Mouse (Mus musculus) left cerebral cortex, adult 2 months (tissue): ENCODE results near the gene Deup1. TPM values are rescaled to one million over a fixed set of nuclear protein-coding genes. Genes with fewer than 3 reads are reported as not detected.

Experiments used
- DNase-seq, 2 experiments: peaks; one replicate each; pipeline ENCODE4 v3.0.0; 2021 to 2022; ENCODE audit warnings: low spot score in 2 of 2, mixed read lengths in 1 of 2; ENCODE audit errors: extremely low spot score in 1 of 2
- H3K27ac ChIP-seq: fragments of 200-600 bp; 2 replicates; pipeline ENCODE4 v1.8.1; 2022
- H3K4me3 ChIP-seq: fragments of 200-600 bp; 2 replicates; pipeline ENCODE4 v1.8.1; 2022
- CTCF ChIP-seq: fragments of 200-600 bp; IDR thresholded peaks from 2 replicates; pipeline ENCODE4 v1.8.1; 2022; ENCODE audit warnings: antibody characterized with exemption, mild to moderate bottlenecking, moderate library complexity
- intact Hi-C: fragments of 180-260 bp; cut with DNase I; formaldehyde crosslinking; loops from one replicate; pipeline ENCODE4 v1.15.1; 2025
- total RNA-seq, 2 experiments: library from RNA; stranded (reverse); gene quantifications; 2 replicates each; pipeline ENCODE4 v1.2.3; 2021

The Deup1 gene
- total RNA-seq, 2 experiments from 2014 or later, result 0.35 to 0.45 TPM

DNA sequence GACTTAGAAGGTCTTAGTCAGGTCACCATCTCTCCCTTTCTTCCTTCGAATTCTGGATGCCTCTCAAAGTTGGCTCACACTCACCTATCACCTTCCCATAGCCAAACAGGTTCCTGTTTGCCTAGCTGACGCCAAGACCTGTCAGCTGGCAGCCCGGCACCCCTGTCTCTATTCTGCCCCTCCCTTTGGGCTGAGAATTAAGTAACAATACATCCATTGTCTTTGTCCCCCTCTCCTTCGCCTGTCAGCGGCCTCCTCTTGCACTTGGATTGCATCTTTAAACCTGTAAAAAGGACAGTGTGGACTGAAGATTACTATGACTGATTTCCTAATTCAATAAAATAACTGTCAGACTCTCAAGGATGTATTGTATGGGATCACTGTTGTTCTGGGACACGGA, 99.9 kb downstream of the Deup1 start:
- DNase-seq, result no peak
- intact Hi-C loops, result no loop called here
- Histone ChIP-seq H3K27ac (no peak overlapping the region), H3K4me3 (no peak overlapping the region)
- TF ChIP-seq CTCF, result no peak

DNA sequence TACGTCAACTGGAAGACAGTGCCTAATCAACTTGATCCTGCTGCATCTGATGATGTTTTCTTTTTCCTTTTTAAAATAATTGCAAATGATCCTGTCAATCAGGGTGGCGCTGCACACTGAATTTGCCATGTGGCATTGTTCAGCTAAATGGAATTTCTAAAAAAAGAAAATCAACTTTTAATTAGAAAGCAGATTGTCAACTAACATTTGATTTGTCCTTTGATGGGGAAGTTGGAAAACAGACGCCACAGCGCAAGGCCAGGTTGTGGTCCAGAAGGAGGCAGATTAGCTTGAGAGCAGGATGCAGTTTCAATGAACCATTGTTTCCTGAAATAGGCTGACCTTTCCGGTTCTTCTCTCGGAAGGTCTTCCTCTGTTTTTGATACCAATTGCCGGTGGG, 101.2 kb downstream of the Deup1 start:
- TF ChIP-seq CTCF, result no peak
- H3K4me3 ChIP-seq, result no peak overlapping the region
- H3K27ac ChIP-seq, result no peak overlapping the region
- intact Hi-C loops, result no loop called here
- DNase-seq, result no peak

DNA sequence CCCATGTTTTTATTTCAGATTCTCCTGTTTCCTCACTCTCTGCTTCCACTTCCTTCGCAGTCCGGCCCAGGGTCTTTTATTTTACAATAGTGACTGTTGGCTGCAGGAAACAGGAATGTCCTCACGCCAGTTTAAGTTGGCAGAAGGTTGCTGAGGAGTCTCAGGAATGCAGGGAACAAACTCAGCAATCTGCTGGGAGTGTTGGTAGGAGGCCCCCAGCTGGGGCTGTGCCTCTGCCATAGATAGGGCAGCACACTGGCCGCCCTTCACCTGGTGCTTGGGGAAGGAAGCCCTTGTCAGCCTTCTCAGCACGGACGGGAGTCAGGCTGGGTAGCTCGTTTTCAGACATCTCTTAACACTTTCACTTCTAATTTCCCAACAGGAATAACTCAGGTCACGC, 102.5 kb downstream of the Deup1 start:
- no peak overlapping the region for H3K27ac ChIP-seq
- no peak for DNase-seq
- no peak overlapping the region for H3K4me3 ChIP-seq
- intact Hi-C loops, result no loop called here
- TF ChIP-seq CTCF, result no peak

DNA sequence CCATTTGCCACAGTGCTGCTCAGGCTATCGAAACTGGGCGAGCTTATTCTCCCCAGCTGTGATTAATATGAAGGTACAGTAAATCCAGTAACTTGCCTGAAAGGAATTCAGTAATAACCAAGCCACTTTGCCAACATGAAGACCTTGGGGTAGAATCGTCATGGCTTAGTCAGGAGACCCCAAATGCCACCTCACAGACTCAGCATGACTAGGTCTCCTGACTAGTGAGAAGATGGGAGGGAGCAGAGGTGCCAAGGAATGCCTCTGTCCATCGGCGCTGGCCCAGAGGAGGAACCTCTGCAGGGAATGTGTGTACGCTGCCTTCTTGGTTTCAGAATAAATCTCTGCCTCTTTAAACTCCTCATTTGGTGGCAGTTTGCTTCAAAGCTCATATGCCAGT, 104.1 kb downstream of the Deup1 start:
- intact Hi-C loops, result no loop called here

DNA sequence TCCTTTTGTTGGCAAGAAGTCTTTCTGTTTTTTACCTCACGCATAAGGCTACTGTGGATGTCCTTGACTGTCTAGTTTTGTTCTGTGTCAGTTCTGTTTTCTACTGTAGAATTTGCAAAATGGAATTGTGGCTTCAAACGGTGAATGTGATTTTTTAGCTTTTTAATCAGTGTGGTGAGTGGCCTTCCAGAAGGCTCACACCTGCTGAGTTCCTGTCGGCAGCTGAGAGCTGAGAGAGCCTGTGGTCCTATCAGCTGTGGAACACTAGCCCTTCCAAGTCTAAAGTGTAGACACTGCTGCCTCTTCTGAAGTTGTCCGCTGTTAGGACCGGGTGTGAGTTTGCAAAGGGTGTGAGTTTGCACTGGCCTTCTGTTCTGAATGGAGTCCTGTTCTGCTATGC, 104.8 kb downstream of the Deup1 start:
- Histone ChIP-seq H3K27ac (no peak overlapping the region), H3K4me3 (no peak overlapping the region)
- TF ChIP-seq CTCF, result no peak
- intact Hi-C loops, result no loop called here
- no peak for DNase-seq

More for the DNA sequence above, 104.1 kb downstream of the Deup1 start:
- Histone ChIP-seq H3K27ac (no peak overlapping the region), H3K4me3 (no peak overlapping the region)
- TF ChIP-seq CTCF, result no peak
- DNase-seq, result no peak

DNA sequence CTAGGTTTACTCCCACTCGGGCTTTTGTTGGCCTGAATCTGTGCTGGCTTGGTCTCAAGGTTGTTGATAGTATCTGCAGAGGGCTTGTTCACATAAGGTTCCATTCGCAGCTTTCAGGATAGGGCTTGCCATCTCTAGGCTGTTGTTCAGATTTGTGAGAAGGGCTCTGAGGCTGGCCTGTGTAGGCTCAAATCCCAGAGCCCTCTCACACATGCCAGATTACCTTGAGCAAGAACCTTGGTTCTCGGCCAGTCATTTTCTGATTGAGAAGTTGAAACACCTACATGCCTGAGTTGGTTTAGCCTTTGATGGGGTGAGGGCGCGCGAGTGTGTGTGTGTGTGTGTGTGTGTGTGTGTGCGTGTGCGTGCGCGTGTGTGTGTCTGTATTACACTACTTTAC, 105.4 kb downstream of the Deup1 start:
- no peak overlapping the region for H3K27ac ChIP-seq
- H3K4me3 ChIP-seq, result no peak overlapping the region
- intact Hi-C loops, result no loop called here
- TF ChIP-seq CTCF, result no peak
- no peak for DNase-seq

DNA sequence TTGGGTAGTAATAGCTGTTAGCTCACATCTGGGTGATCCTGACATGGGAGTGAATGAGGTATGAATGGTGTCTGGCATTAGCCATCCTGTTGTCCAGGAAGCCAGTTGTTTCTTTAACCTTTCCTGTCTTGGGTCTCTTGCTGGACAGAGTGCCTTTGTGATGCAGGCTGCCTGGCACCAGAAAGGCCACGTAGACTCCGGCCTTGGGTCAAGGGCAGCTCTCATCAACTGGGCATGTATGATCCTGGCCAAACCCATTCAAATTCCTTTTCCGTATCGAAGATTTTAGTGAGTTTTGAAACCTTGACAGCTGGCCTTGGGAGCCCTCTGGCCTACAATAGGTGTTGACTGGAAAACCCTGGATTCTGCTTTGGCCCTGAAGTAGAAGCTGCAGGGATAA, 109.8 kb downstream of the Deup1 start:
- H3K4me3 ChIP-seq, result no peak overlapping the region
- no peak for DNase-seq
- intact Hi-C loops, result no loop called here
- no peak overlapping the region for H3K27ac ChIP-seq
- TF ChIP-seq CTCF, result no peak

DNA sequence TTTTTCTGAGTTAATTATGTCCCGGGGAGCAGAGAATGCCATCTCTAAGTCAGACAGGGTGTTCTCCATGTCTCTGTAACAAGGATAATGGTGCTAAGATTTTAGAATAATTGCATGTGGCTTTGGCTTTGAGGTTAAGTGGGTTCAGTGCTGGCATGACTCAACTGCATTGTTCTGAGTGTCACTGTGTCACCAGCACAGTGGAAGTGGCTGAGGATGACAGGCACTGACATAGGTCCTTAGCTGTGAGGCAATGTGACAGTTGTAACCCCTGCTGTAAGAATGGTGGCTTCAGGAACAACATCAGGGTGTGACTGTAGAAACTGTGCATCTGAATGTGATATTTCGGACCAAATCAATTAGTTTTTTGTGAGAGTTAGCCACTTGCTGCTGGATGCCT, 111.7 kb downstream of the Deup1 start:
- DNase-seq, result no peak
- no peak overlapping the region for H3K27ac ChIP-seq
- TF ChIP-seq CTCF, result no peak
- intact Hi-C loops, result no loop called here
- no peak overlapping the region for H3K4me3 ChIP-seq

DNA sequence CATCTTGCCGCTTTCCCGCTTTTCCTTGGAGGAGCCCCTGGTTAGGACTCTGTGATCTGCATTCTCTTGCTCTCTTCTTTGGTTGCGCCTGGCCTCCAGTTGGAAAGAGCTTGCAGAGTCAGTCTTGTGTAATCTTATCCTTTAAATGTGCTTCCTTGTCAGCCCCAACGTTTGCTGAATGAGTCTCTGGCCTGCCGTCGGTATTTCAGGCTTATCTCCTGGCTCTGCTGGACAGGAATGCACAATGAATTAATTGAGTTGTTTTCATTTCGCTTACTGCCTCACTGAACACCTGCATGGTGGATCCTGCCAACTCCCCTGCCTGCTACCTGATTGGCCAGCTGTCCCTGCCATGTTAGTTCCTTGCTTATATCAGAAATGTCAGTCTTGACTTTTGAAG, 114.8 kb downstream of the Deup1 start:
- no peak for TF ChIP-seq CTCF
- DNase-seq, result no peak
- H3K4me3 ChIP-seq, result no peak overlapping the region
- intact Hi-C loops, result no loop called here
- H3K27ac ChIP-seq, result no peak overlapping the region

DNA sequence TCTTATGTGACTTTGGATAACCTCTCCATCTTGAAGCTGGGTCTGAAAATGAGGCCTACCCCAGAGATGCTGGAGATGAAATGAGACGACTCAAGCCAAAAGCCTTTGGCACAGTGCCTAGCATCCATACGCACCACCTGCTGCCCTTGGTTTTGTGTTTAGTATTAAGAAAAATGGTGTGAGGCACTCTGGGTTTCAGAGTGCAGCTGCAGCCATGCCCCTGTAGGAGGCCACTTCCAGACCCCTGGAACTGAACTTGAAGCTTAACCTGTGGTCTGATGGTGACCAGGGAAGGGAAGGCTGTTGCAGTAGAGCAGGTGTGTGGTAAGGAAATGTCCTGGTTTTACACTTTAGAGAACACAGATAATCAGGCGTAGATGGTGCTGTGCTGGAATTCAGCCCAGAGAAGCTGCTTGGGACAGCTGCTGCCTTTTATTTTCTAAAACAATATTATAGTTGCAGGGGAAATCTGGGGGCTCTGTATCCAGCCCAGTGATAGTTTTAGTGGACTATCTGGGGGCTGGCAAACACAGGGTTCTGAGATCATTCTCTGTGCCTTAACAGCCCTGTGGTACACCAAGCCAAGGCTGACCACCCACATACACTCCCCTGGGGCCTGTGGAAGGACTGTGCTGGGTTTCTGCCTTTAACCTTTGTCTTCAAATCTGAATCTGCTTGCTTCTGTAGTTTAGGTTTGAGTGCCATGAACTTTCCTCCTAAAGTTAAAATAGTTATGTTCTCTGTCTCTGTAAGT, 117.0 kb downstream of the Deup1 start:
- intact Hi-C loops, result no loop called here
- no peak for DNase-seq
- H3K4me3 ChIP-seq, result no peak overlapping the region
- no peak overlapping the region for H3K27ac ChIP-seq
- TF ChIP-seq CTCF, result no peak

Other genes starting within 250 kb of the Deup1 start
- 1 to 10 TPM; 3.0 to 4.4 TPM for gene Smco4, start 134.5 kb downstream of the Deup1 start, total RNA-seq
- gene Slc36a4, start 81.8 kb upstream of the Deup1 start, total RNA-seq, result 10 to 100 TPM; 44.5 to 46.7 TPM
- not detected for gene Mtnr1b, start 246.6 kb upstream of the Deup1 start, total RNA-seq